Mouse (Mus musculus): ENCODE measurements around the gene Gm20388. TPM values are rescaled to one million over a fixed set of nuclear protein-coding genes. Genes with fewer than 3 reads are reported as not detected.

The Gm20388 gene
- polyA plus RNA-seq, 1 experiment from 2014 or later, result not detected

- ATAC-seq, result no peak
- Histone ChIP-seq H3K4me2 (replicated peaks; ENCODE audit: low read depth) (peak overlapping the region; percentile 93), H3K27ac (ENCODE audit: low read depth, low read length) (no peak overlapping the region), H3K4me1 (replicated peaks; ENCODE audit: control insufficient read depth, insufficient read depth, low read length) (peaks cover 6% of the 10 kb centered on the region; the same call in 1 of the 2 replicates), H3K9me3 (ENCODE audit: control insufficient read depth) (no peaks in the 10 kb centered on the region), H3K36me3 (ENCODE audit: control insufficient read depth, insufficient read depth) (no peaks in the 10 kb centered on the region), H3K4me3 (ENCODE audit: low read depth, low read length) (peak overlapping the region; percentile 89), H3K9ac (ENCODE audit: low read depth, low read length) (peak overlapping the region; percentile 85), H3K27me3 (replicated peaks; ENCODE audit: control insufficient read depth, insufficient read depth, low read length) (no peaks in the 10 kb centered on the region)
- 32% methylated on average over 10 of the region's 10 CpGs for WGBS
- TF ChIP-seq CTCF (IDR thresholded peaks at IDR 0.05; ENCODE audit: low read depth), result no peak
Measured at GRCm38 (mm10) chr8:121828376-121829023, 1917.9 kb downstream of the Gm20388 start.

GRCm38 (mm10) chr8:121829048-121829776 is 1918.6 kb downstream of the Gm20388 start, which contains the start of gene Klhdc4:
Gene Klhdc4 (minus strand): TSS chr8:121829569.
- peaks cover 6% of the 10 kb centered on the region; the same call in 1 of the 2 replicates for H3K4me1 ChIP-seq (replicated peaks; ENCODE audit: control insufficient read depth, insufficient read depth, low read length)
- no peaks in the 10 kb centered on the region for H3K27me3 ChIP-seq (replicated peaks; ENCODE audit: control insufficient read depth, insufficient read depth, low read length)
- no peak within 1 kb of the TSS; the same call in 1 of the 2 replicates for H3K27ac ChIP-seq (ENCODE audit: low read depth, low read length)
- no peak for TF ChIP-seq CTCF (IDR thresholded peaks at IDR 0.05; ENCODE audit: low read depth)
- WGBS, result under 1% methylated on average over 63 of the region's 68 CpGs
- peak within 1 kb of the TSS; percentile 85 for H3K9ac ChIP-seq (ENCODE audit: low read depth, low read length)
- H3K36me3 ChIP-seq (ENCODE audit: control insufficient read depth, insufficient read depth), result no peaks in the 10 kb centered on the region
- no peaks in the 10 kb centered on the region for H3K9me3 ChIP-seq (ENCODE audit: control insufficient read depth)
- peak; percentile 97 for ATAC-seq
- H3K4me3 ChIP-seq (ENCODE audit: low read depth, low read length), result peak within 1 kb of the TSS; percentile 89
- peak within 1 kb of the TSS; percentile 93 for H3K4me2 ChIP-seq (replicated peaks; ENCODE audit: low read depth)

- H3K27ac ChIP-seq (ENCODE audit: low read depth, low read length), result no peak overlapping the region
- peaks cover 6% of the 10 kb centered on the region; the same call in 1 of the 2 replicates for H3K4me1 ChIP-seq (replicated peaks; ENCODE audit: control insufficient read depth, insufficient read depth, low read length)
- no peaks in the 10 kb centered on the region for H3K36me3 ChIP-seq (ENCODE audit: control insufficient read depth, insufficient read depth)
- WGBS, result 16% methylated on average over 18 of the region's 18 CpGs
- H3K9ac ChIP-seq (ENCODE audit: low read depth, low read length), result peak overlapping the region; percentile 85; the same call in 1 of the 2 replicates
- H3K27me3 ChIP-seq (replicated peaks; ENCODE audit: control insufficient read depth, insufficient read depth, low read length), result no peaks in the 10 kb centered on the region
- H3K4me2 ChIP-seq (replicated peaks; ENCODE audit: low read depth), result peak overlapping the region; percentile 93
- ATAC-seq, result peak; percentile 73
- peak overlapping the region; percentile 89 for H3K4me3 ChIP-seq (ENCODE audit: low read depth, low read length)
- H3K9me3 ChIP-seq (ENCODE audit: control insufficient read depth), result no peaks in the 10 kb centered on the region
- TF ChIP-seq CTCF (IDR thresholded peaks at IDR 0.05; ENCODE audit: low read depth), result no peak
Measured at GRCm38 (mm10) chr8:121829777-121830362, 1919.2 kb downstream of the Gm20388 start.

GRCm38 (mm10) chr8:121832061-121832460 is 1921.4 kb downstream of the Gm20388 start:
- 73% methylated on average over 2 of the region's 2 CpGs for WGBS
- H3K36me3 ChIP-seq (ENCODE audit: control insufficient read depth, insufficient read depth), result no peaks in the 10 kb centered on the region
- H3K4me2 ChIP-seq (replicated peaks; ENCODE audit: low read depth), result no peak overlapping the region
- H3K27me3 ChIP-seq (replicated peaks; ENCODE audit: control insufficient read depth, insufficient read depth, low read length), result no peaks in the 10 kb centered on the region
- H3K27ac ChIP-seq (ENCODE audit: low read depth, low read length), result no peak overlapping the region
- TF ChIP-seq CTCF (IDR thresholded peaks at IDR 0.05; ENCODE audit: low read depth), result no peak
- no peaks in the 10 kb centered on the region for H3K9me3 ChIP-seq (ENCODE audit: control insufficient read depth)
- ATAC-seq, result no peak
- H3K9ac ChIP-seq (ENCODE audit: low read depth, low read length), result no peak overlapping the region
- H3K4me1 ChIP-seq (replicated peaks; ENCODE audit: control insufficient read depth, insufficient read depth, low read length), result peaks cover 6% of the 10 kb centered on the region; the same call in 1 of the 2 replicates
- H3K4me3 ChIP-seq (ENCODE audit: low read depth, low read length), result no peak overlapping the region

GRCm38 (mm10) chr8:121832503-121832902 is 1921.9 kb downstream of the Gm20388 start:
- no peaks in the 10 kb centered on the region for H3K27me3 ChIP-seq (replicated peaks; ENCODE audit: control insufficient read depth, insufficient read depth, low read length)
- 15% methylated on average over 6 of the region's 6 CpGs for WGBS
- peak; percentile 75 for TF ChIP-seq CTCF (IDR thresholded peaks at IDR 0.05; ENCODE audit: low read depth)
- no peak overlapping the region for H3K4me3 ChIP-seq (ENCODE audit: low read depth, low read length)
- H3K36me3 ChIP-seq (ENCODE audit: control insufficient read depth, insufficient read depth), result no peaks in the 10 kb centered on the region
- peaks cover 6% of the 10 kb centered on the region; the same call in 1 of the 2 replicates for H3K4me1 ChIP-seq (replicated peaks; ENCODE audit: control insufficient read depth, insufficient read depth, low read length)
- H3K9ac ChIP-seq (ENCODE audit: low read depth, low read length), result no peak overlapping the region
- ATAC-seq, result peak; percentile 28; the same call in 1 of the 2 replicates
- no peaks in the 10 kb centered on the region for H3K9me3 ChIP-seq (ENCODE audit: control insufficient read depth)
- H3K27ac ChIP-seq (ENCODE audit: low read depth, low read length), result no peak overlapping the region
- H3K4me2 ChIP-seq (replicated peaks; ENCODE audit: low read depth), result no peak overlapping the region

GRCm38 (mm10) chr8:121841242-121841641 is 1930.6 kb downstream of the Gm20388 start:
- Histone ChIP-seq H3K27ac (ENCODE audit: low read depth, low read length) (no peak overlapping the region), H3K9ac (ENCODE audit: low read depth, low read length) (no peak overlapping the region), H3K4me3 (ENCODE audit: low read depth, low read length) (no peak overlapping the region), H3K27me3 (replicated peaks; ENCODE audit: control insufficient read depth, insufficient read depth, low read length) (no peaks in the 10 kb centered on the region), H3K36me3 (ENCODE audit: control insufficient read depth, insufficient read depth) (no peaks in the 10 kb centered on the region), H3K4me2 (replicated peaks; ENCODE audit: low read depth) (no peak overlapping the region), H3K4me1 (replicated peaks; ENCODE audit: control insufficient read depth, insufficient read depth, low read length) (no peaks in the 10 kb centered on the region), H3K9me3 (ENCODE audit: control insufficient read depth) (no peaks in the 10 kb centered on the region)
- ATAC-seq, result no peak
- WGBS, result 53% methylated on average over 8 of the region's 8 CpGs
- peak; percentile 72 for TF ChIP-seq CTCF (IDR thresholded peaks at IDR 0.05; ENCODE audit: low read depth)
